Mouse (Mus musculus): Measurements from ENCODE around the gene Hist1h2be.
"Not testable (repeated sequence)": the region's sequence is repeated elsewhere in the genome, so short reads cannot be mapped to it uniquely, and the experiment has no call there.

Gene Hist1h2be

DNA sequence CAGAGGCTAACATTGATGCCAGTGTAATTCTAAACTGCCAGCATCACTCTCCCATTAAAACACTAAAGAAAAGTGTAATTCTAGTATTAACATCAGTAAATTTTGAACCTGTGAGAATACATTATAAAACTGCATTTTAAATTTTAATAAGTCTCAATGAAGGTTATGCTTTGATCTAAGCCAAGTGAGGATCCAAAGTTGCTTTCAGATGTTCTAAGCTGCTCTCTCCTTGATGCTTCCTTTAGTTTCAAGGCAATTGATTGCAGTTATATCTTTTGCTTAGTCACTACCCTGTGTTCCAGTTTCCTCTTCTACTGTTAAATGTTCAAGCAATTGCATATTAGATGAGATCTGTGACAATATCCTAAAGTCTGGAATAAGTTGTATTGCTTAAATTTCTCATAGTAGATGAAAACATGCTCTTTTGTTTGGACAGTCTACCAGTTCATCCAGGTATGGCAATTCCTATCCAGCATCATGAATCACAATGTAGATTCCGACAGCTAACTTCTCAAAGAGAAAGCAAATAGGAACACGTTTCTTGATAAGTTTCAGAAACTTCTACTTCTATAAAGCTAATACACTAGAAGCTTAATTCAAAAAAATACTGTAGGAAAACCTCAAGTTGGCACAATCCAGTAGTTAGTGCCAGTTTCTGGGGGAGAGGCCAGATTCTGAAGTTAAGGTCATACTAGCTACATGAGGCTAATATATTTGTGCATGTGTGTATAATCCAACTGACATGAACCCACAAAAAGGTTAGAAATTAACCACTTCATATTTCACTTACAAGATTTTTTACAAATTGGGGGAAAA, 48.5 kb downstream of the Hist1h2be start:
- DNase-seq: no peak

GRCm38 (mm10) chr13:23571504-23572217, 49.3 kb downstream of the Hist1h2be start:
- not testable (repeated sequence) for DNase-seq

GRCm38 (mm10) chr13:23571022-23571503, 49.9 kb downstream of the Hist1h2be start, which contains the start of the genes Hist1h2ae and Hist1h2bg:
TSS of gene Hist1h2ae (minus strand) at chr13:23571220.
TSS of gene Hist1h2bg (plus strand) at chr13:23571396.
- peak; percentile 68 for DNase-seq

- not testable (repeated sequence) for DNase-seq
Observed at GRCm38 (mm10) chr13:23570261-23571021, 50.5 kb downstream of the Hist1h2be start.

GRCm38 (mm10) chr13:23564482-23564881, 56.4 kb downstream of the Hist1h2be start:
- no peak for DNase-seq

DNA sequence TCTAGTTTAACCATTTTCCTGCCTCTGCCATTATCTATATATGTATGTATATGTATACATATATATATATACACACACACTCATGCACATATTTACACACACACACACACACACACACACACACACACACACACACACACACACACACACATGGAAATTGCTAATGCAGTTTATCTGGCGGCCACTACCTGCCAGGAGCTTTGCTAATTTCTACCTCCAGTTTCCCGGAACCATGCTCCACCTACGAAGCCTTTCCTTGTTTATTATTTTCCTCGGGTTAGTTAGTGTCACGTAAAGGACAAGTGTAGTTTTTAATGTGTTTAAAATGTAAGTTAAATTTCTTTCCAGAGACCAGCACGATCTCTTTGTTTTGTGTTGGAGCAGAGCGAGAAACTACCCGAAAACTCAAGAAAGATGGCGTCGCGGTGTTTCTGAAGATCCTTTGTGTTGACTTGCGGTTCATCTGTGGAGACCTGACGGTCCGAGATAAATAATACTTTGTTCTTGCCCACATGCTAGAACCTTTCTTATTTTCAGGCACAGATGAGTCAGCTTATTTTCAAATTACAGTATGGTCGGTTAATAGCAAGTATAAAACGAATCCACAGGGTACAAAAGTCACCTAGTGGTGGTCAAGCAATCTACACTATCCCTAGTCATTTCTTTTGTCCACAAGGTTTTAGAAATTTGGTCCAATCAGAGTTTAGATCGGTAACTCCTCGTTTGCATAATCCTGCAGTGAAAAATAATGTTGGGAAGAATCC, 58.0 kb downstream of the Hist1h2be start:
- DNase-seq: no peak

DNA sequence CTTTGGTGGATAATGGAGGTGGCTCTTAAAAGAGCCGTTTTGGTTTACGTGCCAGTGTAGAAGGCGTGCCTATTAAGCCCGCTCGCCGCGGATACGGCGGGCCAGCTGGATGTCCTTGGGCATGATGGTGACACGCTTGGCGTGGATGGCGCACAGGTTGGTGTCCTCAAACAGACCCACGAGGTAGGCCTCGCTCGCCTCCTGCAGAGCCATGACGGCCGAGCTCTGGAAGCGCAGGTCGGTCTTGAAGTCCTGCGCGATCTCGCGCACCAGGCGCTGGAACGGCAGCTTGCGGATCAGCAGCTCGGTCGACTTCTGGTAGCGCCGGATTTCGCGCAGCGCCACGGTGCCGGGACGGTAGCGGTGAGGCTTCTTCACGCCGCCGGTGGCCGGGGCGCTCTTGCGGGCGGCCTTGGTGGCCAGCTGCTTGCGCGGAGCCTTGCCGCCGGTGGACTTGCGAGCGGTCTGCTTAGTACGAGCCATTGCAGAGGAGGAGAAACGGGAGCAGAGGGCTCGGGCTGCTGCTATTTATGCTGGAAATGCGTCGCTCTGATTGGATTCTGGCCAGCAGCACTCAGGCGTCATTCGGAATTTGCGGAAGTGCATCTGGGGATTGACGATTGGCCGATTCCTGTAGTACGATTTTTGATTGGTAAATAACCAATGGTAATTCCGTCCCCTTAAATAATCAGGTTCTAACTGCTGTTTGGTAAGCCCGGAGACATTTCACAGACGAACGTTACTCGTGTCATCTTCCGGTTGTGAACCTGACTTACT, 58.9 kb downstream of the Hist1h2be start, which contains the start of gene Hist1h3e:
Gene Hist1h3e (minus strand): TSS at position 487 of the 777 bp plus-strand sequence.
- DNase-seq: peak; percentile 96

DNA sequence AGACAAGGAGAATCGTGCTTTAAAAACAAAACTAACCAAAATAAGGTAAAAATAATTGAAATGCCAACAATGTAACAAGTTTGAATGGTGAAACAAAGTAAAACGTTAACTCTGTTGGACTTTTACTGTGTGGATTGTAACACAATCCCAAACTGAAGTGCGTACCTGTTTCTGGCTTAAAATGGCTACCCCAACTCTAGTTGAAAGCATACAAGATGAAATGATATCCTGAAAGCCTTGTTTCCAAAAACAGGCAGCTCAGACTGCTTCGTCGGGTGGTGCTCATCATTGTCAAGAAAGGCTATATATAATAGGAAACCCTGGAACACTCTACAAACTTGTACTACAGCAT, 59.4 kb downstream of the Hist1h2be start:
- not testable (repeated sequence) for DNase-seq

DNA sequence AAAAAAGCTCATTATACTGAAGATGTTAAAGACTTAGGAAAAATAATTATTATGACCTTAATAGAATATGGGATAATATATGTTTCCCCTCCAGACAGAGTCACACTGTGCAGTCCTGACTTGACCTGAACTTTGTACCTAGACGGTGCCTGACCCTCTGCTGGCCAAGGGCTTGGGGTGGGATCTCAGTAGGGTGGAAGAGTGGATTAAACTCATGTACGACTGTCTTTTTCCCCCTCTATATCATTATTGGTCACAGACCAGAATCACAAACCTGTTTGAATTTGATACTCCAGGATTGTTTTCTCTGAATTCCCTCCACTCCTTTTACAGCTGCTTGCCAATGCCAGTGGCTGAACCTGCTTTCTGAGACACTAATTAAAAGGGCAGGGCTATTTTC, 60.2 kb downstream of the Hist1h2be start:
- DNase-seq: not testable (repeated sequence)

GRCm38 (mm10) chr13:23556906-23557305, 64.0 kb downstream of the Hist1h2be start:
- no peak for DNase-seq

- DNase-seq: peak; percentile 87
Observed at GRCm38 (mm10) chr13:23555839-23556416, 65.0 kb downstream of the Hist1h2be start.

- peak; percentile 82 for DNase-seq
Observed at GRCm38 (mm10) chr13:23554925-23555838, 65.7 kb downstream of the Hist1h2be start.

DNA sequence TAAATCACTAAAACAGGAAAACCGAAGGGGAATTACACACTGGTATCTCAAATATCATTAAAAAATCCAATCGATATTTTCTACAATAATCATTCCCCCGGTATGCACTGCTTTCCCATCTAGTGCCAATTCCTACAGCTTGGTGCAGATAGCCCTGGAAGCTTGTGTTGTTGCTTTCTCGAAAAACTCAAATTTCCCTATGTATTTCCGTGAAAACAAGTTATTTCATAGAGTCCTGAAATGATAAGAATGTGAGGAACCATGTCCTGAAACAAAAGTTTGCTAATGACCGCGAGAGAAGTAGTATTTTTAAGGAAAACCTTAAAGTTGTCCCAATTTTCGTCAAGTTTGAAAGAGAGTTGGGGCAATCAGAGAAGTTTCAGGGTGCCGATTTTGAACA, 66.5 kb downstream of the Hist1h2be start:
- DNase-seq: no peak

- DNase-seq: no peak
Observed at GRCm38 (mm10) chr13:23552962-23553361, 68.0 kb downstream of the Hist1h2be start, which contains the start of gene Hist1h1d. TSS of gene Hist1h1d (plus strand) at chr13:23553262.

DNA sequence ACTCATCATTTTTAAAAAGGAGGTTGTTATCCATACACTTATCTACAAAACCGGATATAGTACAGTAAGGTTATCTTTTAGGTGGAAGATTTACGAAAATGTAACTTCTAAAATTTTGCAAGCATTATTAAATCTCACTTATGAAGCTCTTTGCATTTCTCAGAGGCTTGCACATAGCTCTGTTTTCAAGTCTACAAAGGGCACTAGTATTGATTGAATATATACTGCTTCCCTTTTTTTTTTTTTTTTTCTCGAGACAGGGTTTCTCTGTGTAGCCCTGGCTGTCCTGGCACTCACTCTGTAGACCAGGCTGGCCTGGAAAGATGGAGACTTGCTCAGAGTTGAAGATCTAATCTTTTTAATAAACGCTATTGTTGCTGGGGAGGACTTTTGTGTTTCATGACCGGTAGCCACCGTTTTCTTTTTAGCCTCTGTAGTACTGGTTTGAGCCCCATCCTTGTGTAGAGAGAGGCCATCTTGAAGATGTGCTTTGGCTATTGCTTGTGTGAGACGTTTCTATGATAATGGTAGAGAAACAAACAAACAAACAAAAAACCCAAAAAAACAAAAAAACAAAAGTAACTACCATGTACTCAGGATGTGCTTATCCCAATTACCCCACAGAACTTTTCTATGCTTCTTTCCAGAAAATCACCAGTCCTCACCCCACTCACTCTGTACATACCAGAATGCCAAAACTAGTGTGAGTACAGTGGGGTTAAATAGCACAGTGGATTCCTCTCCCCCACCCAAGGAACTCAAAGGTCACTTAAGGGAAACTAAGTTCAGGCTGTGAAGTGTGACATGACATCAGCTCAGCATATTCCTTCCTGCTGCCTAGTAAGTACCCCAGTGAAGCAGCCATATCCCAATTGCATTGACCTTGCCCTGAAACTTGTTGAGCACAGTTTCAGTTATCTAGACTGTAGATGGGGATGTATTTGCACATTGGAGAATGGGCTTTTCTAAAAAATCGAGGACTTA, 68.7 kb downstream of the Hist1h2be start:
- DNase-seq: no peak

DNA sequence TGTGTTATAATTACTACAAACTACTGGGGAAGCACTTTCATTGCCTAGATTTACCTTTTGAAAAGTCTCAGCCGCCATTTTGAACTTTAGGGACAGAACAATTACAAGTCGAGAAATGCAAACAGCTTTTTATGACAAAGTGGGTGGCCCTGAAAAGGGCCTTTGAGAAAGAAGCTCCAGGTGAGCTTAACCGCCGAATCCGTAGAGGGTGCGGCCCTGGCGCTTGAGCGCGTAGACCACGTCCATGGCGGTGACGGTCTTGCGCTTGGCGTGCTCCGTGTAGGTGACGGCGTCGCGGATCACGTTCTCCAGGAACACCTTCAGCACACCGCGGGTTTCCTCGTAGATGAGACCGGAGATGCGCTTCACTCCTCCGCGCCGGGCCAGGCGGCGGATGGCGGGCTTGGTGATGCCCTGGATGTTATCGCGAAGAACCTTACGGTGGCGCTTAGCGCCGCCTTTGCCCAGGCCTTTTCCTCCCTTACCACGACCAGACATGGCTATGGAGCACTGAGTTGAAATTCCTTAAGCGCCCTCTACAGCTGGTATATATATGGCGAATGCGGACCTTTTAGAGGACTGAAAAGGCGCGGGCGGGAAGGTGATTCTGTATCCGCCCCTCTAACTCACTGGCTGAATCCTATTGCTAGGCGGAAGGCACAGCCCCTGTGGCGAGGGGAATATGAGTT, 69.6 kb downstream of the Hist1h2be start, which contains the start of gene Hist1h4f:
Gene Hist1h4f (minus strand): TSS at position 503 of the 689 bp plus-strand sequence.
- peak; percentile 93 for DNase-seq

GRCm38 (mm10) chr13:23550761-23551145, 70.2 kb downstream of the Hist1h2be start:
- DNase-seq: no peak

DNA sequence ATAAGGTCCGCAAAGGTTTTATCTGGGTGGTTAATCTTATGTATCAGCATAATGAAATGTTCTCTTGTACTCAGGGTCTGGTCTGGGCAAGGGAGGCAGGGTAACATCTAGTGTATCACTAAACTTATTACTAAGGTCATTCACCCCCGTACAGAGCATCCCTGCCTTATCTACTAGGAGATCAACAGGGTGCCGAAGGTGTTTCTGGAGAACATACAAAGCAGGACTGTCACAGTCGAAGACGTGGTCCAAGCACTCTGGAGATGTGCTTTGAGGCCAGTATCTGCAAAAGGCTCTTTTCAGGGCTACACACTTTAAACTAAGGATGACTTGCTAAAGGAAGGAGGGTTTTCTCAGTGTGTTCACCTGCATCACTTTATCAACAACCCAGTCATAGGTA, 74.2 kb downstream of the Hist1h2be start:
- DNase-seq: no peak
